In the genomic region with DNA sequence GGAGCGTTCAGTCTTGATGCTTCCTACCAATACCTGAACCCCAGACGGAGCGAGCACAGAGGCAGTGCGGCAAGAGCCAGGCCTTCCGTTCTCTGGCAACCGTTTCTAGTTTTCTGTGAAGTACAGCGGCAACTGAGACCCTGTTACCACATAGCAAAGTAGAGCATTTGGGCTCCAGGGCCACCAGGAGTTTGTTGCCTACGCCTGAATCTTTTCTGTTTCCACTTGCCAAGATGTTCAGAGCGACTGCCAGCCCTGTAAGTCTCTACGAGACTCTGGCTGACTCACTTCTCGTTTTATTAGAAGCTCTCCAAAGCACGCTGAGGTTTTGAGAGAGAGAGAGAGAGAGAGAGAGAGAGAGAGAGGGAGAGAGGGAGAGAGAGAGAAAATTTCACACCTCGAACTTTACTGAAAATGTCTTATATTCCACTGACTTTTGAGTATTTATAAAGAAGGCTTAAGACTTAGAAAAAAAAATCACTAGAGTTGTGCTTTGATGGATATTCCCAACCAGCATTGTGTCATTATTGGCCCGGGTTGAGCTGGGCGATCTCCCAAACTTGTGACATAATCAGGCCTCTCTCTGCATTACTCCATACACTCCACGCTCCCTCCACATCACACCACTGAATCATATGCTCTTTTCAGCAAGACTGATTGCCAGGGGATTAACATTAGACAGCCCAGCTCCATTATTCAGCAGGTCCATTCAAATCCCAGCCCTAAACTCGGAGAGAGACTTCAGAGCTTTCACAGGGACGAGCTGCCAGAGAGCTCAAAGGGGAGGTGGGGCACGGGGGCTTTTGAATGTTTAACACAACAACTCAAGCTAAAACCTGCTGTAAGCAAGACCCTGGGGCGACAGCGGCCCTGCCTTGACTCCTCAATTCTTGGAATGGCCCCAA, we compare ENCODE assay signal across 9 mouse cellular contexts.
DNase-seq lines count a peak whose midpoint lies in the region; ATAC-seq and TF ChIP-seq lines count a peak whose summit lies in the region.
"Had no signal": no experiment of that assay in that cellular context is flagged by ENCODE, and none has a peak within 500 bp of the region (broad histone marks: within the 10 kb centered on the region; RNA-seq: fewer than 3 reads in every experiment).

No protein-coding gene starts in this region.

- no peaks in the 10 kb centered on the region for H3K9me3 ChIP-seq in embryonic facial prominence, embryonic 10.5 days
- no peaks in the 10 kb centered on the region for H3K9me3 ChIP-seq in midbrain, embryonic 10.5 days (replicated peaks)

- TF ChIP-seq CTCF in lung, adult 2 months (IDR thresholded peaks at IDR 0.05; ENCODE audit: insufficient read depth, low read length), result no peak

- 54% methylated on average over 21 of the region's 21 CpGs for WGBS in lung, adult 2 months
- WGBS in embryonic facial prominence, embryonic 10.5 days, result 58% methylated on average over 21 of the region's 21 CpGs
- 43% methylated on average over 21 of the region's 21 CpGs for WGBS in midbrain, embryonic 10.5 days

- TF ChIP-seq POLR2A in lung, adult 2 months (IDR thresholded peaks at IDR 0.05; ENCODE audit: borderline replicate concordance, extremely low read depth, low read depth, low read length), result no peak

- no peak for ATAC-seq in monocyte, adult 5-6 weeks (replicated peaks; ENCODE audit: insufficient number of reproducible peaks, low FRiP score, low TSS enrichment, poor library complexity, severe bottlenecking)

- peak; percentile 65 to 77 for DNase-seq in lung, adult 18-20 months
- no peak for DNase-seq in lung, adult 2 months
- DNase-seq in embryonic facial prominence, embryonic 10.5 days (ENCODE audit: low spot score), result peak; percentile 61
- DNase-seq in gastrocnemius, postnatal 4 days (ENCODE audit: low spot score in 2 of 2), result peak; percentile 51 to 76
- peak; percentile 78 to 79 for DNase-seq in layer of hippocampus, adult 8-10 months (ENCODE audit: low spot score in 2 of 2)
- DNase-seq in midbrain, embryonic 10.5 days (ENCODE audit: low spot score), result peak; percentile 80
- DNase-seq in telencephalon, adult 2 months (ENCODE audit: low read depth, low spot score), result peak; percentile 60

- H3K4me1 ChIP-seq in lung, adult 2 months (ENCODE audit: control insufficient read depth, insufficient read depth, low read length), result no peaks in the 10 kb centered on the region; the same call in 1 of the 2 replicates
- peaks cover 46% of the 10 kb centered on the region for H3K4me1 ChIP-seq in embryonic facial prominence, embryonic 10.5 days
- peaks cover 64% of the 10 kb centered on the region for H3K4me1 ChIP-seq in midbrain, embryonic 10.5 days

- no peak overlapping the region for H3K4me3 ChIP-seq in lung, adult 2 months (replicated peaks; ENCODE audit: extremely low read depth, low read depth, low read length)
- no peak overlapping the region for H3K4me3 ChIP-seq in embryonic facial prominence, embryonic 10.5 days
- H3K4me3 ChIP-seq in midbrain, embryonic 10.5 days, result 0 out of 2 replicates have a peak overlapping the region, but pooled peaks have one; percentile 10

- H3K27ac ChIP-seq in embryonic facial prominence, embryonic 10.5 days (replicated peaks), result 0 out of 2 replicates have a peak overlapping the region, but pooled peaks have one; percentile 21
- H3K27ac ChIP-seq in midbrain, embryonic 10.5 days (replicated peaks), result peak overlapping the region; percentile 68
- H3K27ac ChIP-seq: macrophage had no signal

- peaks cover 60% of the 10 kb centered on the region for H3K36me3 ChIP-seq in embryonic facial prominence, embryonic 10.5 days (replicated peaks)
- H3K36me3 ChIP-seq in midbrain, embryonic 10.5 days, result peaks cover 78% of the 10 kb centered on the region

- H3K27me3 ChIP-seq in embryonic facial prominence, embryonic 10.5 days (replicated peaks; ENCODE audit: low read depth, poor library complexity, severe bottlenecking), result peaks cover 5% of the 10 kb centered on the region; the same call in 1 of the 2 replicates
- H3K27me3 ChIP-seq in midbrain, embryonic 10.5 days (ENCODE audit: low read depth, poor library complexity, severe bottlenecking), result peaks cover 48% of the 10 kb centered on the region
